Mouse (Mus musculus) myocyte (in vitro differentiated cells): ENCODE measurements around the gene 2310009B15Rik. TPM values are rescaled to one million over a fixed set of nuclear protein-coding genes. Genes with fewer than 3 reads are reported as not detected.

Source experiments
- H3K27me3 ChIP-seq: one replicate; pipeline ENCODE4 v1.6.1; 2011; ENCODE audit not compliant: control insufficient read depth, insufficient read depth, insufficient read length
- H3K36me3 ChIP-seq: one replicate; pipeline ENCODE4 v1.6.1; 2011; ENCODE audit not compliant: control insufficient read depth, insufficient read depth
- H3K4me2 ChIP-seq: one replicate; pipeline ENCODE4 v1.6.1; 2011; ENCODE audit warnings: low read depth, control low read depth
- H3K4me3 ChIP-seq: one replicate; pipeline ENCODE4 v1.5.1; 2011; ENCODE audit warnings: mild to moderate bottlenecking, control low read depth, moderate library complexity
- H3K79me2 ChIP-seq: one replicate; pipeline ENCODE4 v1.6.1; 2011; ENCODE audit not compliant: control insufficient read depth, insufficient read depth
- H3ac ChIP-seq: one replicate; pipeline ENCODE4 v1.6.1; 2011; ENCODE audit not compliant: control insufficient read depth, insufficient read length
- CEBPB ChIP-seq: IDR thresholded peaks from 2 replicates; pipeline ENCODE4 v1.6.1; 2011; ENCODE audit warnings: mild to moderate bottlenecking, moderate library complexity; ENCODE audit not compliant: poor library complexity, insufficient read depth, severe bottlenecking
- E2F4 ChIP-seq: IDR thresholded peaks from one replicate; pipeline ENCODE4 v1.6.1; 2011; ENCODE audit warnings: mild to moderate bottlenecking, control low read depth, moderate library complexity; ENCODE audit not compliant: insufficient read depth
- MAX ChIP-seq: IDR thresholded peaks from one replicate; pipeline ENCODE4 v1.6.1; 2011; ENCODE audit warnings: low read depth, mild to moderate bottlenecking, control low read depth
- MYOD1 ChIP-seq, 3 experiments: IDR thresholded peaks; one replicate each; pipeline ENCODE4 v1.6.1; 2011; ENCODE audit warnings: control low read depth in 2 of 3, low read depth in 2 of 3, mild to moderate bottlenecking in 2 of 3, moderate library complexity in 1 of 3; ENCODE audit not compliant: insufficient read length in 2 of 3, control insufficient read depth in 1 of 3
- MYOG ChIP-seq, 3 experiments: IDR thresholded peaks; one replicate each; pipeline ENCODE4 v1.6.1; 2011; ENCODE audit warnings: control low read depth in 2 of 3, low read depth in 2 of 3, mild to moderate bottlenecking in 2 of 3; ENCODE audit not compliant: insufficient read length in 2 of 3, control insufficient read depth in 1 of 3, insufficient read depth in 1 of 3
- POLR2A ChIP-seq: IDR thresholded peaks from one replicate; pipeline ENCODE4 v1.6.1; 2011; ENCODE audit warnings: low read depth, mild to moderate bottlenecking, control low read depth, moderate library complexity; ENCODE audit not compliant: insufficient read length
- POLR2AphosphoS2 ChIP-seq: IDR thresholded peaks from one replicate; pipeline ENCODE4 v1.6.1; 2011; ENCODE audit warnings: low read depth, control low read depth; ENCODE audit not compliant: insufficient read length
- REST ChIP-seq: IDR thresholded peaks from one replicate; pipeline ENCODE4 v1.6.1; 2011; ENCODE audit warnings: mild to moderate bottlenecking, control low read depth, moderate library complexity; ENCODE audit not compliant: insufficient read depth, insufficient read length
- SRF ChIP-seq: IDR thresholded peaks from one replicate; pipeline ENCODE4 v1.6.1; 2011; ENCODE audit warnings: low read depth; ENCODE audit not compliant: control insufficient read depth, insufficient read length
- TCF12 ChIP-seq: IDR thresholded peaks from one replicate; pipeline ENCODE4 v1.6.1; 2011; ENCODE audit warnings: mild to moderate bottlenecking, control low read depth; ENCODE audit not compliant: poor library complexity, insufficient read depth, severe bottlenecking
- TCF3 ChIP-seq: IDR thresholded peaks from one replicate; pipeline ENCODE4 v1.6.1; 2011; ENCODE audit warnings: low read depth, control low read depth; ENCODE audit not compliant: insufficient read length
- USF1 ChIP-seq: IDR thresholded peaks from one replicate; pipeline ENCODE4 v1.6.1; 2011; ENCODE audit warnings: low read depth, mild to moderate bottlenecking, control low read depth, moderate library complexity
- polyA plus RNA-seq: library from polyadenylated mRNA; unstranded; fragments of >200 nt; fragmentation: generic; extraction: Trizol; gene quantifications from one replicate; pipeline ENCODE4 v1.2.1, GENCODE M21; 2012; ENCODE audit warnings: missing spikeins

2310009B15Rik gene
- polyA plus RNA-seq, 1 experiment, result 66.0 TPM

DNA sequence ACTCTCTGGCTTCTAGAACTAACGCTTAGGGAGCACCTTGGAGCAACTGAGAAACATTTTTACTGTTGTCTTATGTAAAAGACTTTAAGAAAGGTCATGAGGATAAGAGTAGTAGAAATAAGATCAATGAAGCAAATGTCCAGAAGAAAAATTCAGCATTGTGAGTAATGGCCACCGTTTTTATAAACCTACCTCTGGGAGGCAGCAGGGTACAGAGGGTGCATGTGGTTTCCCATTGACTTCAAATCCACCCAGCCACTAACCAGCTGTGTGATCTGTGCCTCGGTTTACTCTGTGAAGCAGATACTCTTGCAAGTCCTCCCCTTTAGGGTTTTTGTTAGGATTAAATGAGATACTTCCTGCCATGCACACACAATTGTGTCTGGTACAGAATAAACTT, 39.4 kb upstream of the 2310009B15Rik start:
- no peak for TF ChIP-seq SRF
- no peak for TF ChIP-seq USF1
- no peak for TF ChIP-seq MAX
- TF ChIP-seq POLR2AphosphoS2, result no peak
- TF ChIP-seq MYOG (IDR thresholded peaks at IDR 0.05; ENCODE audit: control insufficient read depth in 1 of 3, insufficient read depth in 1 of 3, insufficient read length in 2 of 3, low read depth in 2 of 3), result no peak
- no peak for TF ChIP-seq TCF3
- TF ChIP-seq POLR2A, result no peak
- no peak for TF ChIP-seq E2F4
- TF ChIP-seq MYOD1 (IDR thresholded peaks at IDR 0.05; ENCODE audit: control insufficient read depth in 1 of 3, insufficient read length in 2 of 3, low read depth in 2 of 3), result no peak
- no peak for TF ChIP-seq CEBPB
- no peak for TF ChIP-seq TCF12
- no peak for TF ChIP-seq REST
- no peak overlapping the region for H3K4me3 ChIP-seq
- no peak overlapping the region for H3ac ChIP-seq
- no peaks in the 10 kb centered on the region for H3K79me2 ChIP-seq
- no peaks in the 10 kb centered on the region for H3K36me3 ChIP-seq
- no peaks in the 10 kb centered on the region for H3K27me3 ChIP-seq
- H3K4me2 ChIP-seq, result no peak overlapping the region

DNA sequence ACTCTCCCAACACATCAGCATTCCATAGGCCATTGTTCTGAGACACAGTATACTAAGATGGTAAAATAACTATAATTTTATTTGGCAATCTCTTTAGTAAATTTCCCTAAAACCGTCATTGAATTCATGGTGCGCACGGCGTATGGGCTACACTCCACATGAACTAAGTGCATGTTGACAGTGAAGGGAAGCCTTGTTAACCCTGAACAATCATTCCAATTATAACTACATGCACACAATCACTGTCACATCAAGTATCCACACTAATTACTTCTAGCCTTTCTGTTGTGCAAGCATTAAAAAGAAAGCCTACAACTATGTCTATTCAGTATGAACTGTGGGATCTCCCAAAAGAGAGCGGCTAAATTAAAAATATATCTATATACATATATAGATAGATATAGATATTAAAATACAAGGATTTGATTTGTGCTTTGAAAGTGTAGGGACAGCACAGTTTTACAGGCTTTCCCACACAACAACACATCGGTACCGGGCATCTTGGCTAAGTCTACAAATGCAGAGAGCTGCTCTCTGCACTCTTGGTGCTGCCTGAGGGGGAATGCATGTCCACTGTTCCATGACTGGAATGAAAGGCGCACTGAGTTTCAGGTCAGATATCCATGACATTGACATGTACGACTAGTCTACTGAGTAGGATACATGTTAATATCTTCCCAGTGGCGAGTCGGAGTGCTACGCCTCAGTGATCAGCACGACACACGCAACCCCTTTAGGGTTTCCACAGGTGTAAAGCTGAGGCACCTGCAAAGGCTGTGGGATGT, 21.0 kb upstream of the 2310009B15Rik start:
- no peak for TF ChIP-seq MYOG (IDR thresholded peaks at IDR 0.05; ENCODE audit: control insufficient read depth in 1 of 3, insufficient read depth in 1 of 3, insufficient read length in 2 of 3, low read depth in 2 of 3)
- TF ChIP-seq SRF, result no peak
- no peak for TF ChIP-seq REST
- no peak for TF ChIP-seq USF1
- no peak for TF ChIP-seq MAX
- TF ChIP-seq POLR2A, result no peak
- TF ChIP-seq MYOD1 (IDR thresholded peaks at IDR 0.05; ENCODE audit: control insufficient read depth in 1 of 3, insufficient read length in 2 of 3, low read depth in 2 of 3), result no peak
- no peak for TF ChIP-seq TCF3
- TF ChIP-seq CEBPB, result no peak
- no peak for TF ChIP-seq TCF12
- TF ChIP-seq E2F4, result no peak
- TF ChIP-seq POLR2AphosphoS2, result no peak
- no peaks in the 10 kb centered on the region for H3K27me3 ChIP-seq

DNA sequence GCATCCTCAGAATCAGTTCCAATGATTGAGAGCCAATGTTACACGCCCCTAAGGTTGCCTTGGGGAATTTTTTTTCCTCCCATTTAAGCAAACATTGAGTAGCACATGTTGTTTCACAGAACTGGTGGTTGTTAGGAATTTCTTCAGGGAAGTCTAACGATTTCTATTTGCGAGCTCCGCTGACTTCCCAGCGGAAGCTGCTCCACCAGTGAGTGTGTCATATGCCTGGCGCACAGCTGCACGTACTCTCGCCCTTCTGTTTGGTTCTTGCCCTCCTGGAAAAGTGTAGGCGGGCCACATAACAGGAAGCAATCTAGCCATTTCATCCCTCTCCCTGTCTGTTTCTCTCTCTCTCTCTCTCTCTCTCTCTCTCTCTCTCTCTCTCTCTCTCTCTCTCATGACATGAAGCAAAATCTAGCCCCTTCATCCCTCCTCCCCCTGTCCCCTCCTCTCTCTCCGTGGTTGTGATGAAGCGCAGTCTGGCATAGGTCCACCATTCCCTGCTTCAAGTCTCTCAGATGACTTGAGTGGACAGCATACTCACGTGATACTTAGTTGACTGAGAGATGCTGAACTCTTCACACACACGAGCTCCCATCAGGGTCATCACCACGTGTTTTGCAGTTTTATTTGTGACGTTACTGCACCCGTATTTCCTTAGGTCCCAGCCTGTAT, 19.9 kb upstream of the 2310009B15Rik start:
- H3K4me3 ChIP-seq, result no peak overlapping the region
- no peaks in the 10 kb centered on the region for H3K27me3 ChIP-seq
- no peaks in the 10 kb centered on the region for H3K79me2 ChIP-seq
- no peaks in the 10 kb centered on the region for H3K36me3 ChIP-seq
- H3ac ChIP-seq, result no peak overlapping the region
- TF ChIP-seq E2F4 (no peak), TCF3 (no peak), REST (no peak), POLR2A (no peak), MYOD1 (IDR thresholded peaks at IDR 0.05; ENCODE audit: control insufficient read depth in 1 of 3, insufficient read length in 2 of 3, low read depth in 2 of 3) (no peak), SRF (no peak), TCF12 (no peak), MAX (no peak), CEBPB (no peak)
- no peak overlapping the region for H3K4me2 ChIP-seq

More for the DNA sequence above, 21.0 kb upstream of the 2310009B15Rik start:
- no peak overlapping the region for H3K4me3 ChIP-seq
- H3K36me3 ChIP-seq, result no peaks in the 10 kb centered on the region
- no peak overlapping the region for H3K4me2 ChIP-seq
- H3K79me2 ChIP-seq, result no peaks in the 10 kb centered on the region
- no peak overlapping the region for H3ac ChIP-seq

DNA sequence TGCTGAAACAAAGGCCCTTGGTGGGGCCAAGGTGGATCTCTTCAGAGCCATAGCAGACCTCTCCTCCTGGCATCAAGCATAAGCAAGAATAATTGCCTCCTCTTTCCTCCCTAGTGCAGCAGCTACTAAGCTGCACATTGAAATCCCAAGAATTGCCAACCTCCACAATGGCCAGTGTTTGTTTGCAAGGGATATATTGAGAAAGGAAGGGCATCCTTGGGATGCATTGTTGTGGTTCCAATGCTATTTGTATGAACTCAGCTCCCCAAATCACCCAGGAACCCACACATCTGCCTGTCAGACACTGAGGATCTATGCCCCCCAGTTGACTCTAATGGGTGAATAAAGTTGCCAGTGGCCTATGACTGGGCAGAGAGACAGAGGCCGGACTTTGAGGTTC, 5.8 kb downstream of the 2310009B15Rik start:
- H3K36me3 ChIP-seq, result no peaks in the 10 kb centered on the region
- H3K4me2 ChIP-seq, result no peak overlapping the region
- no peak overlapping the region for H3K4me3 ChIP-seq
- no peak for TF ChIP-seq MAX
- TF ChIP-seq REST, result no peak
- TF ChIP-seq MYOD1 (IDR thresholded peaks at IDR 0.05; ENCODE audit: control insufficient read depth in 1 of 3, insufficient read length in 2 of 3, low read depth in 2 of 3), result no peak
- TF ChIP-seq SRF, result no peak
- no peak for TF ChIP-seq POLR2AphosphoS2
- no peak for TF ChIP-seq E2F4
- no peak for TF ChIP-seq TCF12
- TF ChIP-seq POLR2A, result no peak
- no peak for TF ChIP-seq CEBPB
- TF ChIP-seq MYOG (IDR thresholded peaks at IDR 0.05; ENCODE audit: control insufficient read depth in 1 of 3, insufficient read depth in 1 of 3, insufficient read length in 2 of 3, low read depth in 2 of 3), result no peak
- no peaks in the 10 kb centered on the region for H3K27me3 ChIP-seq
- no peaks in the 10 kb centered on the region for H3K79me2 ChIP-seq
- no peak overlapping the region for H3ac ChIP-seq
